Mouse (Mus musculus): ENCODE measurements around the gene Ccdc14.

DNA sequence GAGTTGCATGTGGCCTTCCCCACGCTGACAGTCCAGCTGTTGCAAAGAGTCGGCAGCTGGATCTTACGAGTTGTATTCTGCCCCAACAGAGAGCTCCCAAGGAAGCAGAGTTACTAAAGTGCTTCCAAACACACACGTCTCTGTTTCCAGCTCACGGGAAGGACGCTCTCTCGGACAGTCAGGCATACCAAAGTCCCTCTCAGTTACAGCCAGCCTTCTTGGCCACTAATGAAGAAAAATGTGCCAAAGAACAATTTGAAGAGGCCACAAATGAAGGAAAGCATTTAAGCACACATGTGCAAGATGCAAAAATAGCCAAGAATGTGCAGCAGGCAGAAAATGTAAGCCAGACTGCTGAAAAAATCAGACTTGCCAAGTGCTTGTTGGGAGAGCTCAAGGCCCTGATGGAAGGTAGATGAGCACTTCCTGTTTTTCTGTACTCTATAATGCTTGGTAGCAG, 16.1 kb downstream of the Ccdc14 start:
- TF ChIP-seq POLR2A (IDR thresholded peaks at IDR 0.05; ENCODE audit: insufficient read length, low read depth) (no peak), TCF12 (IDR thresholded peaks at IDR 0.05; ENCODE audit: insufficient read depth, poor library complexity, severe bottlenecking) (no peak), E2F4 (IDR thresholded peaks at IDR 0.05; ENCODE audit: insufficient read depth) (no peak)
